Mouse (Mus musculus): ENCODE data around the gene Zfand2b. TPM values are rescaled to one million over a fixed set of nuclear protein-coding genes. Genes with fewer than 3 reads are reported as not detected.

The Zfand2b gene
- total RNA-seq, 4 experiments from 2014 or later = 14.1 to 20.1 (median 15.3) TPM

GRCm38 (mm10) chr1:75159540-75160255 is 8.7 kb upstream of the Zfand2b start:
- DNase-seq (ENCODE audit: low spot score in 2 of 2) = no peak

GRCm38 (mm10) chr1:75160256-75160617 is 8.2 kb upstream of the Zfand2b start:
- DNase-seq (ENCODE audit: low spot score in 2 of 2) = no peak

GRCm38 (mm10) chr1:75168093-75168471 is 364 bp upstream of the Zfand2b start:
- no peak for DNase-seq (ENCODE audit: low spot score in 2 of 2)

GRCm38 (mm10) chr1:75179334-75180104 is 11.1 kb downstream of the Zfand2b start:
- DNase-seq (ENCODE audit: low spot score in 2 of 2) = peak in 1 of 2 experiments; percentile 40

- DNase-seq (ENCODE audit: low spot score in 2 of 2) = peak; percentile 79 to 84
Measured at GRCm38 (mm10) chr1:75180105-75180590, 11.7 kb downstream of the Zfand2b start, which contains the start of gene Abcb6. Gene Abcb6 (minus strand): TSS chr1:75180392.

- DNase-seq (ENCODE audit: low spot score in 2 of 2) = no peak
Measured at GRCm38 (mm10) chr1:75180741-75181140, 12.3 kb downstream of the Zfand2b start.

GRCm38 (mm10) chr1:75181377-75181870 is 13.0 kb downstream of the Zfand2b start:
- no peak for DNase-seq (ENCODE audit: low spot score in 2 of 2)

- no peak for DNase-seq (ENCODE audit: low spot score in 2 of 2)
Measured at GRCm38 (mm10) chr1:75182160-75182559, 13.7 kb downstream of the Zfand2b start.

GRCm38 (mm10) chr1:75185495-75185894 is 17.0 kb downstream of the Zfand2b start:
- DNase-seq (ENCODE audit: low spot score in 2 of 2) = no peak

GRCm38 (mm10) chr1:75187126-75187525 is 18.7 kb downstream of the Zfand2b start:
- no peak for DNase-seq (ENCODE audit: low spot score in 2 of 2)

GRCm38 (mm10) chr1:75187914-75188483 is 19.6 kb downstream of the Zfand2b start:
- no peak for DNase-seq (ENCODE audit: low spot score in 2 of 2)

- no peak for DNase-seq (ENCODE audit: low spot score in 2 of 2)
Measured at GRCm38 (mm10) chr1:75190577-75190976, 22.1 kb downstream of the Zfand2b start.

GRCm38 (mm10) chr1:75191258-75191621 is 22.8 kb downstream of the Zfand2b start:
- DNase-seq (ENCODE audit: low spot score in 2 of 2) = no peak

GRCm38 (mm10) chr1:75191622-75192402 is 23.4 kb downstream of the Zfand2b start, which contains the start of the genes Ankzf1 and Atg9a:
Gene Ankzf1 (plus strand): TSS chr1:75192151.
Gene Atg9a (minus strand): TSS chr1:75192196.
- DNase-seq (ENCODE audit: low spot score in 2 of 2) = peak; percentile 94 to 98

- no peak for DNase-seq (ENCODE audit: low spot score in 2 of 2)
Measured at GRCm38 (mm10) chr1:75192452-75192851, 24.0 kb downstream of the Zfand2b start.

GRCm38 (mm10) chr1:75201236-75201635 is 32.8 kb downstream of the Zfand2b start:
- DNase-seq (ENCODE audit: low spot score in 2 of 2) = no peak

GRCm38 (mm10) chr1:75208967-75209678 is 40.7 kb downstream of the Zfand2b start:
- DNase-seq (ENCODE audit: low spot score in 2 of 2) = no peak

- peak; percentile 89 to 91 for DNase-seq (ENCODE audit: low spot score in 2 of 2)
Measured at GRCm38 (mm10) chr1:75210136-75211087, 42.0 kb downstream of the Zfand2b start, which contains the start of the genes Glb1l and Stk16. Gene Glb1l (minus strand): TSS chr1:75210813. Gene Stk16 (plus strand): TSS chr1:75210838.

GRCm38 (mm10) chr1:75211141-75211708 is 42.8 kb downstream of the Zfand2b start:
- no peak for DNase-seq (ENCODE audit: low spot score in 2 of 2)

Measured in gastrocnemius, adult 8-10 months (tissue).